Mouse (Mus musculus) mouse trophoblast stem cell (cell line): ENCODE data around the gene Gm7951.
"Not testable (repeated sequence)": the region's sequence is repeated elsewhere in the genome, so short reads cannot be mapped to it uniquely, and the experiment has no call there.

Experiments used
- in situ Hi-C, 2 experiments: fragments of 300-500 bp; cut with MseI, MboI; formaldehyde crosslinking; loops; 2 replicates in 1 of 2; 3 replicates in 1 of 2; pipeline ENCODE4 v1.15.1; 2025

The Gm7951 gene

GRCm38 (mm10) chr14:42117269-42117668, at the start of gene Gm7951:
Gene Gm7951, minus strand, starts transcription at chr14:42117369.
- in situ Hi-C loops: not testable (repeated sequence)

- in situ Hi-C loops: not testable (repeated sequence)
Observed at GRCm38 (mm10) chr14:42162522-42162921, 45.4 kb upstream of the Gm7951 start, which contains the start of gene Gm17027. Gene Gm17027, minus strand, starts transcription at chr14:42162622.

GRCm38 (mm10) chr14:42134571-42134970, 17.4 kb upstream of the Gm7951 start:
- in situ Hi-C loops: not testable (repeated sequence)

- in situ Hi-C loops: not testable (repeated sequence)
Observed at GRCm38 (mm10) chr14:42133806-42134205, 16.6 kb upstream of the Gm7951 start.
